3 mouse cellular contexts compared by ENCODE assay signal in the genomic region with DNA sequence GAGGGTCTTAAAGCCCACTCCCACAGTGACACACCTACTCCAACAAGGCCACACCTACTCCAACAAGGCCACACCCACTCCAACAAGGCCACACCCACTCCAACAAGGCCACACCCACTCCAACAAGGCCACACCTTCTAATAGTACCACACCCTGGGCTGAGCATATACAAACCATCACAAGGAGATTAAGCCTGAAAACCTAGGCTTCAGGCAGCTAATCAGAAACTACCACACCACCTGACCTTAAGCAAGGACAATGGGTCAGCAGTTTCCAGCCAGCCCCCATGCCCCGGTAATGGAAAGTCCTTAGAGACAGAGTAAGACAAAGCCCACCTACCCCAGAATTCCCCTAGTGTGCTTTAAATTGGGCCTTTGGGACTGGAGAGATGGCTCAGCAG. TPM values are rescaled to one million over a fixed set of nuclear protein-coding genes. Genes with fewer than 3 reads are reported as not detected.
"Had no signal": no experiment of that assay in that cellular context is flagged by ENCODE, and none has a peak within 500 bp of the region (broad histone marks: within the 10 kb centered on the region; RNA-seq: fewer than 3 reads in every experiment).

No protein-coding gene starts in this region.

RNA-seq across cellular contexts. Expression of gene Fbxo2, which starts 28.3 kb away (rescaled TPM):
- polyA plus RNA-seq: macrophage had no signal

RNA-seq across cellular contexts. Expression of gene Draxin, which starts 58.3 kb away (rescaled TPM):
- polyA plus RNA-seq: liver, adult 2 months; macrophage; stomach, postnatal 0 days had no signal
